Mouse (Mus musculus): ENCODE data around the gene Zfp296. TPM values are rescaled to one million over a fixed set of nuclear protein-coding genes. Genes with fewer than 3 reads are reported as not detected.
A peak's percentile ranks its signal among the peaks of the same experiment; 100 is the strongest.
"Not testable (repeated sequence)": the region's sequence is repeated elsewhere in the genome, so short reads cannot be mapped to it uniquely, and the experiment has no call there.

Gene Zfp296
- polyA plus RNA-seq, 1 experiment from 2014 or later, result 1.2 TPM

DNA sequence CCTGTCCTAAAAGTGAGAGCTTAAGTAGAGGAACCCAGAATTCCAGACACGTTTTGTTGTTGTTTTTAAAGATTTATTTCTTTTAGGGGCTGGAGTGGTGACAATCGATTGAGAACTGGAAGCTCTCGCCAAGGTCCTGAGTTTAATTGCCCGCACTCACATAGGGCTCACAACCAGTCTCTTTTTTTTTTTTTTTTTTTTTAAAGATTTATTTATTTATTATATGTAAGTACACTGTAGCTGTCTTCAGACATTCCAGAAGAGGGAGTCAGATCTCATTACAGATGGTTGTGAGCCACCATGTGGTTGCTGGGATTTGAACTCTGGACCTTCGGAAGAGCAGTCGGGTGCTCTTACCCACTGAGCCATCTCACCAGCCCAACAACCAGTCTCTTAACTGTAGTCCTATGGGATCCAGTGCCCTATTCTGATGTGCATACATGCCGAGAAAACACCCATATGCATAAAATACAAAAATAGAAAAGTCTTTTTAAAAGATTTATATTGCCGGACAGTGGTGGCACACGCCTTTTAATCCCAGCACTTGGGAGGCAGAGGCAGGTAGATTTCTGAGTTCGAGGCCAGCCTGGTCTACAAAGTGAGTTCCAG lies 27.6 kb downstream of the Zfp296 start:
- not testable (repeated sequence) for H3K27me3 ChIP-seq (replicated peaks; ENCODE audit: control insufficient read depth, insufficient read depth, low read length); H3K9me3 ChIP-seq (ENCODE audit: control insufficient read depth, low read length); ATAC-seq (ENCODE audit: low read depth); H3K27ac ChIP-seq (replicated peaks; ENCODE audit: low read depth, low read length); DNase-seq (ENCODE audit: low spot score)
- H3K4me2 ChIP-seq (ENCODE audit: low read depth, low read length), result peak overlapping the region; percentile 91
- H3K9ac ChIP-seq (ENCODE audit: low read depth, low read length), result peak overlapping the region; percentile 98
- peak overlapping the region; percentile 99 for H3K4me3 ChIP-seq (ENCODE audit: low read depth, low read length)
- H3K36me3 ChIP-seq (ENCODE audit: control insufficient read depth, insufficient read depth, low read length), result peaks cover 30% of the 10 kb centered on the region
- 63% methylated on average over 10 of the region's 10 CpGs for WGBS
- H3K4me1 ChIP-seq (ENCODE audit: control insufficient read depth, insufficient read depth, low read length), result peaks cover 10% of the 10 kb centered on the region

GRCm38 (mm10) chr7:19607291-19607690 lies 30.2 kb downstream of the Zfp296 start:
- Histone ChIP-seq H3K4me1 (ENCODE audit: control insufficient read depth, insufficient read depth, low read length) (peaks cover 10% of the 10 kb centered on the region), H3K4me2 (ENCODE audit: low read depth, low read length) (no peak overlapping the region), H3K9ac (ENCODE audit: low read depth, low read length) (no peak overlapping the region), H3K4me3 (ENCODE audit: low read depth, low read length) (no peak overlapping the region), H3K27me3 (replicated peaks; ENCODE audit: control insufficient read depth, insufficient read depth, low read length) (no peaks in the 10 kb centered on the region), H3K9me3 (ENCODE audit: control insufficient read depth, low read length) (no peaks in the 10 kb centered on the region), H3K27ac (replicated peaks; ENCODE audit: low read depth, low read length) (no peak overlapping the region), H3K36me3 (ENCODE audit: control insufficient read depth, insufficient read depth, low read length) (peaks cover 24% of the 10 kb centered on the region)
- DNase-seq (ENCODE audit: low spot score) (no peak), ATAC-seq (ENCODE audit: low read depth) (no peak)
- 75% methylated on average over 5 of the region's 5 CpGs for WGBS

DNA sequence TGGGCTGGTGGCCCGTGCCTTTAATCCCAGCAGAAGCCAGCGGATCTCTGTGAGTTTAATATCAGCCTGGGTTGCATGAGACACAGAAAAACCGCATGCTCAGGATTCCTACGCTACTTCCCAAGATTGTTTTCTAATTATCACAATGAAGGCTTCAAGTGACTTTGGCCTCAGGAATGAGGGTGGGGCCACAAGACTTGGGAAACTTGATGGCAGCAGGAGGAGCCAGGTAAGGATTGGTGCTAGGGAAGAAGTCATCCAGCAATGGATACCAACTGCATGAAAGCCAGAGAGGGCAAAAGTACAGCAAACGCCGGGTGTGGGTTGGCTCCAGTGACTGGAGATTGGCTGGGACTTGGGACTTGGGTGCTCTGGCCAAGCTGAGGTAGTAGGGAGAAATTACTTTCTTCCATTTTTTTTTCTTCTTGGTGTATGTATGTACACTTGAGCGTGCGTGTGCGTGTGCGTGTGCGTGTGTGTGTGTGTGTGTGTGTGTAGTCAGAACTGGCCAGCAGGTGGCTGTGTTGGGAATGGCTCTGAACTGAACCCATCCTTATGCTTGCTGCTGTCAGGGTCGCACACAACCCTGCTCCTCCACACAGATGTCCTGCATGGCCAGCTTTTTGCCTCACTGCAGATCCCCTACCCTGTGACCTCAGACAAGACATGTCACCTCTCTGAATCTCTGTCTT lies 32.7 kb downstream of the Zfp296 start:
- Histone ChIP-seq H3K4me2 (ENCODE audit: low read depth, low read length) (no peak overlapping the region), H3K36me3 (ENCODE audit: control insufficient read depth, insufficient read depth, low read length) (peaks cover 19% of the 10 kb centered on the region; the same call in 1 of the 2 replicates), H3K9me3 (ENCODE audit: control insufficient read depth, low read length) (no peaks in the 10 kb centered on the region), H3K4me3 (ENCODE audit: low read depth, low read length) (no peak overlapping the region), H3K27ac (replicated peaks; ENCODE audit: low read depth, low read length) (no peak overlapping the region), H3K4me1 (ENCODE audit: control insufficient read depth, insufficient read depth, low read length) (no peaks in the 10 kb centered on the region), H3K27me3 (replicated peaks; ENCODE audit: control insufficient read depth, insufficient read depth, low read length) (no peaks in the 10 kb centered on the region), H3K9ac (ENCODE audit: low read depth, low read length) (no peak overlapping the region)
- 90% methylated on average over 10 of the region's 12 CpGs for WGBS
- ATAC-seq (ENCODE audit: low read depth) (no peak), DNase-seq (ENCODE audit: low spot score) (no peak)

GRCm38 (mm10) chr7:19610969-19611368 lies 33.9 kb downstream of the Zfp296 start:
- ATAC-seq (ENCODE audit: low read depth), result no peak

GRCm38 (mm10) chr7:19615036-19615577 lies 38.0 kb downstream of the Zfp296 start:
- Histone ChIP-seq H3K36me3 (ENCODE audit: control insufficient read depth, insufficient read depth, low read length) (peaks cover 26% of the 10 kb centered on the region), H3K4me1 (ENCODE audit: control insufficient read depth, insufficient read depth, low read length) (0 out of 2 replicates have a peak, but pooled peaks cover 6% of the 10 kb centered on the region), H3K9me3 (ENCODE audit: control insufficient read depth, low read length) (no peaks in the 10 kb centered on the region), H3K9ac (ENCODE audit: low read depth, low read length) (no peak overlapping the region), H3K27ac (replicated peaks; ENCODE audit: low read depth, low read length) (no peak overlapping the region), H3K4me2 (ENCODE audit: low read depth, low read length) (no peak overlapping the region), H3K27me3 (replicated peaks; ENCODE audit: control insufficient read depth, insufficient read depth, low read length) (peaks cover 9% of the 10 kb centered on the region; the same call in 1 of the 2 replicates), H3K4me3 (ENCODE audit: low read depth, low read length) (no peak overlapping the region)
- DNase-seq (ENCODE audit: low spot score) (no peak), ATAC-seq (ENCODE audit: low read depth) (no peak)
- WGBS, result 87% methylated on average over 12 of the region's 12 CpGs

More at GRCm38 (mm10) chr7:19610969-19611368, 33.9 kb downstream of the Zfp296 start:
- no peaks in the 10 kb centered on the region for H3K27me3 ChIP-seq (replicated peaks; ENCODE audit: control insufficient read depth, insufficient read depth, low read length)
- H3K27ac ChIP-seq (replicated peaks; ENCODE audit: low read depth, low read length), result no peak overlapping the region
- no peak overlapping the region for H3K4me2 ChIP-seq (ENCODE audit: low read depth, low read length)
- H3K36me3 ChIP-seq (ENCODE audit: control insufficient read depth, insufficient read depth, low read length), result peaks cover 27% of the 10 kb centered on the region
- H3K4me1 ChIP-seq (ENCODE audit: control insufficient read depth, insufficient read depth, low read length), result no peaks in the 10 kb centered on the region
- WGBS, result 72% methylated on average over 5 of the region's 5 CpGs
- no peak for DNase-seq (ENCODE audit: low spot score)
- H3K9me3 ChIP-seq (ENCODE audit: control insufficient read depth, low read length), result no peaks in the 10 kb centered on the region
- H3K4me3 ChIP-seq (ENCODE audit: low read depth, low read length), result no peak overlapping the region
- H3K9ac ChIP-seq (ENCODE audit: low read depth, low read length), result no peak overlapping the region

- Histone ChIP-seq H3K4me2 (ENCODE audit: low read depth, low read length) (peak overlapping the region; percentile 56), H3K27ac (replicated peaks; ENCODE audit: low read depth, low read length) (no peak overlapping the region), H3K9ac (ENCODE audit: low read depth, low read length) (peak overlapping the region; percentile 67), H3K4me1 (ENCODE audit: control insufficient read depth, insufficient read depth, low read length) (0 out of 2 replicates have a peak, but pooled peaks cover 6% of the 10 kb centered on the region), H3K36me3 (ENCODE audit: control insufficient read depth, insufficient read depth, low read length) (peaks cover 8% of the 10 kb centered on the region; the same call in 1 of the 2 replicates), H3K27me3 (replicated peaks; ENCODE audit: control insufficient read depth, insufficient read depth, low read length) (peaks cover 12% of the 10 kb centered on the region; the same call in 1 of the 2 replicates), H3K9me3 (ENCODE audit: control insufficient read depth, low read length) (no peaks in the 10 kb centered on the region), H3K4me3 (ENCODE audit: low read depth, low read length) (peak overlapping the region; percentile 39)
- peak; percentile 84 for ATAC-seq (ENCODE audit: low read depth)
- WGBS, result 11% methylated on average over 35 of the region's 35 CpGs
- DNase-seq (ENCODE audit: low spot score), result peak; percentile 89
Measured at GRCm38 (mm10) chr7:19619004-19619801, 42.1 kb downstream of the Zfp296 start.

- Histone ChIP-seq H3K9me3 (ENCODE audit: control insufficient read depth, low read length) (no peaks in the 10 kb centered on the region), H3K27ac (replicated peaks; ENCODE audit: low read depth, low read length) (no peak overlapping the region), H3K36me3 (ENCODE audit: control insufficient read depth, insufficient read depth, low read length) (peaks cover 2% of the 10 kb centered on the region; the same call in 1 of the 2 replicates), H3K9ac (ENCODE audit: low read depth, low read length) (no peak overlapping the region), H3K27me3 (replicated peaks; ENCODE audit: control insufficient read depth, insufficient read depth, low read length) (peaks cover 12% of the 10 kb centered on the region; the same call in 1 of the 2 replicates), H3K4me1 (ENCODE audit: control insufficient read depth, insufficient read depth, low read length) (0 out of 2 replicates have a peak, but pooled peaks cover 6% of the 10 kb centered on the region), H3K4me3 (ENCODE audit: low read depth, low read length) (no peak overlapping the region), H3K4me2 (ENCODE audit: low read depth, low read length) (no peak overlapping the region)
- WGBS, result 90% methylated on average over 7 of the region's 7 CpGs
- ATAC-seq (ENCODE audit: low read depth) (no peak), DNase-seq (ENCODE audit: low spot score) (no peak)
Measured at GRCm38 (mm10) chr7:19620811-19621210, 43.7 kb downstream of the Zfp296 start.

DNA sequence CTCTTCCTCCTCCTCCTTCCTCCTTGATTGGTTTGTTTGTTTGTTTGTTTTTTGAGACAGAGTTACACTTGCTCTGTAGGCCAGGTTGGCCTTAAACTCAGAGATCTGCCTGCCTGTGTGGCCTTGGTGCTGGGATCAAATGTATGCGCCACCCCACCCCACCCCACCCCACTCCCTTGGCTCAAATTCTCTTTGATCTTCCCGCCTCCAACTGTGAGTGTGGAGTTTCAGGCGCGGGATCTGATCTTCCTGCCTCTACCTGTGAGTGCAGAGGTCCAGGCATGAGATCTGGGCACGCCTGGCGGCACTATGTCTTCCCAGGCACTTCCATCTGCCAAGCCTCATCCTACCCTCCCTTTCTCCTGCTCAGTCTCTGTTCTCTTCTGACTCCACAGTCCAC lies 45.2 kb downstream of the Zfp296 start:
- DNase-seq (ENCODE audit: low spot score), result no peak
- H3K9me3 ChIP-seq (ENCODE audit: control insufficient read depth, low read length), result no peaks in the 10 kb centered on the region
- peaks cover 12% of the 10 kb centered on the region; the same call in 1 of the 2 replicates for H3K27me3 ChIP-seq (replicated peaks; ENCODE audit: control insufficient read depth, insufficient read depth, low read length)
- H3K4me1 ChIP-seq (ENCODE audit: control insufficient read depth, insufficient read depth, low read length), result 0 out of 2 replicates have a peak, but pooled peaks cover 6% of the 10 kb centered on the region
- no peaks in the 10 kb centered on the region for H3K36me3 ChIP-seq (ENCODE audit: control insufficient read depth, insufficient read depth, low read length)
- ATAC-seq (ENCODE audit: low read depth), result no peak
- H3K9ac ChIP-seq (ENCODE audit: low read depth, low read length), result no peak overlapping the region
- no peak overlapping the region for H3K4me3 ChIP-seq (ENCODE audit: low read depth, low read length)
- no peak overlapping the region for H3K27ac ChIP-seq (replicated peaks; ENCODE audit: low read depth, low read length)
- H3K4me2 ChIP-seq (ENCODE audit: low read depth, low read length), result no peak overlapping the region
- WGBS, result 41% methylated on average over 6 of the region's 6 CpGs
